Mouse (Mus musculus): ENCODE data around the gene Smu1. TPM values are rescaled to one million over a fixed set of nuclear protein-coding genes. Genes with fewer than 3 reads are reported as not detected.
A peak's percentile ranks its signal among the peaks of the same experiment; 100 is the strongest.

The Smu1 gene
- polyA plus RNA-seq, 1 experiment from 2014 or later: 127 TPM

DNA sequence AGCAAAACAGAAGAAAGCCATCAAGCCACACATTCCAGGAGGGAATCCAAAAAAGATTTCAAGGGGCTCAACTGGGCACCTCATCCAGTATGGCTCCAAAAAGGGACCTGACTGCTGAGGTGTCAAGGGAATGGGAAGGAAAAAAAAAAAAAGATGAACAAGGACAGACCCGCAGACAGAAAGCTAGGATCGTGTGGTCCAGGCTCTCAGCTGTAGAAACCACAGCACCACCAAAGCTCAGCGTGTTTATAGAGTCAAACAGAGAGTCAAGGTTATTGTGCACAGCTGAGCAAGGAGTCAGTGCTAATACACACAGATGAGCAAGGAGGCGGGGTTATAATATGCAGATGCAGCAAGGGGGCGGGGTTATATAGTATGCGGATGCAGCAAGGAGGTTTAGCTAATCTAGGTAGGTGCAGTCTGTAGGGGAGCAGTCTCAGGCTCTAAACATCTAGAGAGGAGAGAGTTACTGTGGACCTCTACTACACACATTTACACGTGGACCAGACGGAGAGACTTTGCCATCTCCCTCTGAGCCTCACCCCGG, 28.0 kb upstream of the Smu1 start:
- no peaks in the 10 kb centered on the region for H3K36me3 ChIP-seq
- no peak overlapping the region for H3K4me3 ChIP-seq (replicated peaks)
- WGBS: 71% methylated on average over 9 of the region's 9 CpGs
- no peak overlapping the region for H3K4me2 ChIP-seq (replicated peaks)
- peaks cover 14% of the 10 kb centered on the region for H3K4me1 ChIP-seq
- no peaks in the 10 kb centered on the region for H3K9me3 ChIP-seq (replicated peaks)
- H3K9ac ChIP-seq: no peak overlapping the region
- no peaks in the 10 kb centered on the region for H3K27me3 ChIP-seq
- H3K27ac ChIP-seq (replicated peaks): no peak overlapping the region
- no peak for ATAC-seq (ENCODE audit: insufficient number of reproducible peaks, low FRiP score, low TSS enrichment, low read depth)

DNA sequence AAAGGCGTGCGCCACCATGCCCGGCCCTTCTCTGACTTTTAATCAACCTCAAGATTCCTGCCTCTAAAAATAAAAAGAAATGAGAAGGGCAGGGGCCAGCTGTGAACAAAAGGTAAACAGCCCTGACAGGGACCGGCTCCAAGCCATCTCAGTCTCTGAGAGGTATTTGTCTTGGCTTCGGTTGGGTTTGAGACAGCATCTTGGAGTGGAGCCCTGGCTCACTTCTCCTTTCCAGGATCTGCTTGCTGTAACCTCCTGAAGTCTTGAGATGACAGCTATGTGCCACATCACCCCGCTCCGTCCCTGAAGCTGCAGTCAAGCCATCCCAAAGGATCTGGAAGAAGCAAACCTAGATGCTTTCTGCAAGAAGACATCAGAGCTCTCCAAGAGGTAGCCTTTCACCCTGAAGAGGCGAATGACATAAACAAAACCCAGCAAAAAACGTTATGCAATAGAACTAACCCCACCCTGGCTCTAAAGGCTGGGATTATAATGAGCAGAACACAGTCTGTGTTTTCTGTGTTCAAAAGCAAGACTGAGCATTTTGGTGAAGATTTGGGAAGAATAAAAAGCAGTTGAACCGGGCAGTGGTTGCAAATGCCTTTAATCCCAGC, 26.9 kb upstream of the Smu1 start:
- Histone ChIP-seq H3K4me3 (replicated peaks) (no peak overlapping the region), H3K9ac (no peak overlapping the region), H3K4me2 (replicated peaks) (no peak overlapping the region), H3K36me3 (no peaks in the 10 kb centered on the region), H3K27me3 (no peaks in the 10 kb centered on the region), H3K27ac (replicated peaks) (no peak overlapping the region), H3K9me3 (replicated peaks) (no peaks in the 10 kb centered on the region), H3K4me1 (peaks cover 14% of the 10 kb centered on the region)
- no peak for ATAC-seq (ENCODE audit: insufficient number of reproducible peaks, low FRiP score, low TSS enrichment, low read depth)
- 69% methylated on average over 10 of the region's 10 CpGs for WGBS

DNA sequence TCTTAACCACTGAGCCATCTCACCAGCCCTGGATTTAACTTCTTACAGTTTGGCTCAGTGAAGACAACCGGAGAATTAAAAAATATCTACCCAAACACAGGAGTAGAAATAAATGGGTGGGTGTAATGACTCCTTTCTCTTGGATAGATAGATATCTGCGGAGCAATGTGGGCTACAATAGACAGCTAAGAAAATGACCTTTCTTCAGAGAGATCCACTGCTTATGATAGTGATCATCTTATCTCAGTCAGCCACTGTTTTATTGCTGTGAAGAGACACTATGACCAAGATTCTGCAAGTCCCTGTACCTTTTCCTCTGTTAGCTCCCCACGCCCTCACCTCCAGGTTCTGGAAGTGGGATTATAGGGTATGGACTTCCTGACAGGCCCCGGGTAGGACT, 25.3 kb upstream of the Smu1 start:
- 89% methylated on average over 4 of the region's 4 CpGs for WGBS
- no peak overlapping the region for H3K4me3 ChIP-seq (replicated peaks)
- H3K4me1 ChIP-seq: peaks cover 18% of the 10 kb centered on the region
- no peak for ATAC-seq (ENCODE audit: insufficient number of reproducible peaks, low FRiP score, low TSS enrichment, low read depth)
- H3K4me2 ChIP-seq (replicated peaks): no peak overlapping the region
- H3K36me3 ChIP-seq: no peaks in the 10 kb centered on the region
- H3K9me3 ChIP-seq (replicated peaks): no peaks in the 10 kb centered on the region
- no peak overlapping the region for H3K9ac ChIP-seq
- H3K27ac ChIP-seq (replicated peaks): no peak overlapping the region
- no peaks in the 10 kb centered on the region for H3K27me3 ChIP-seq

DNA sequence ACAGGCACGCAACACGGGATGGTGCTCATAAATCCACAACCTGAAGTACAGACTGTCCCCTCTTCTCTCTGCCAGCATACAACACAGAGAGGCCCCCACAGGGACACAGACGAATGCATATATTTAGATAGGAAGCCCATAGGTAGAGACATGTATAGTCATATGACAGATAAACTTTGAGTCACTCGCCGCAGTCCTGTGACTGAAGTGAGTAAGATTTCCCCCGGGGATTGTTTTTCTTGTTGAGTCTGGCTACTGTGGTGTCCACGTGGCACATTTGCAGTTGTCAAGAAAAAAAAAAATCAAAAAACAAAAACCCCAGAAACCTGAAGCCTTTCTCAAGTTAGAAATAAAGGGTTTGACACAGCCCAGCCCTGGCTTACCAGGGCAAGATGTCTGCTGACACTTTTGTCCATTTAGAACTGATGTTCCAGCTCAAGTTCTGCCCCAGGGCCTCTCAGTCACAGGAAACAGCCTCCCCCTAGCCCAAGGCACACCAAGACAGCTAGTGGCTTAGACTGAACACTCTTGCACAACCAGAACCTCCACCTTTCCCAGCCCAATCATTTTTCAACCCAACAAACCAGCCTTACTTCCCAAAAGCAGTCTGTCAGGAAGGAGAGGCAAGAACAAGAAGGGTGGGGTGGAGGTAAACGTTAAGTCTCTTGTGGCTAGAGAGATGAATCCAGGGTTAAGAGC, 24.2 kb upstream of the Smu1 start:
- no peak overlapping the region for H3K27ac ChIP-seq (replicated peaks)
- H3K4me2 ChIP-seq (replicated peaks): no peak overlapping the region
- WGBS: 26% methylated on average over 8 of the region's 8 CpGs

DNA sequence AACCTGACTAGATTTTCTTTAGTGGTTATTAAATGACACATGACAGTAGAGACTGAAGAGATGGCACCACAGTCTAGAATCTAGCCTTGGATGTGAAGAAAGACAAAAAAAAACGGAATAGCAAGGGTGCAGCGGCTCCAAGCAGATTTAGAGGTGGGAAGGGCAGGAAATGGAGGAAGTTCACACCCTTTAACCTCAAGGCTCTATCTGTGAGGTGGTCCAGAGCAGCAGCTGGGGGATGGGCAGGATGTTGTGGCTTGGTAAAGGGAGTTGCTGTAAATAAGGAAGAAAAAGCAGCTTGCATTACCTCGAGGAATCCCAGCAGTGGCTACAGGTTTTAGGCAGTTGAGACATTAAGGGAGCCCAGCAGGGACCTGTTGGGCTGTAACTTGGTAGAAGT, 23.4 kb upstream of the Smu1 start:
- Histone ChIP-seq H3K4me1 (peaks cover 18% of the 10 kb centered on the region), H3K27ac (replicated peaks) (no peak overlapping the region), H3K9me3 (replicated peaks) (no peaks in the 10 kb centered on the region), H3K4me2 (replicated peaks) (no peak overlapping the region), H3K9ac (no peak overlapping the region), H3K36me3 (no peaks in the 10 kb centered on the region), H3K4me3 (replicated peaks) (no peak overlapping the region), H3K27me3 (no peaks in the 10 kb centered on the region)
- ATAC-seq (ENCODE audit: insufficient number of reproducible peaks, low FRiP score, low TSS enrichment, low read depth): no peak
- WGBS: 18% methylated on average over 3 of the region's 3 CpGs

More for the DNA sequence above, 24.2 kb upstream of the Smu1 start:
- peaks cover 18% of the 10 kb centered on the region for H3K4me1 ChIP-seq
- no peaks in the 10 kb centered on the region for H3K36me3 ChIP-seq
- no peak for ATAC-seq (ENCODE audit: insufficient number of reproducible peaks, low FRiP score, low TSS enrichment, low read depth)
- H3K9ac ChIP-seq: no peak overlapping the region
- H3K4me3 ChIP-seq (replicated peaks): no peak overlapping the region
- H3K9me3 ChIP-seq (replicated peaks): no peaks in the 10 kb centered on the region
- no peaks in the 10 kb centered on the region for H3K27me3 ChIP-seq

DNA sequence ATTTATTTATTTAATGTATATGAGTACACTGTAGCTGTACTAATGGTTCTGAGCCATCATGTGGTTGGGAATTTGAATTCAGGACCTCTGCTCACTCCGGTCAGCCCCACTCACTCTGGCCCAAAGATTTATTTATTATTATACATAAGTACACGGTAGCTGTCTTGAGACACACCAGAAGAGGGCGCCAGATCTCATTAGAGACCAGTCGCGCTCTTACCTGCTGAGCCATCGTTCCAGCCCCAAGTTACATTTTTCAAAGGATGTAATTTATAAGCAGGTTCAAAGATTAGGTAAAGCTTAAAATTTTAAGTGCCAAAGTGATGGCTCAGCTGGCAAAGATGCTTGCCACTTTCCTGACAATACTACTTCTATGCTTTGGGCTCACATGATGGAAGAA, 20.9 kb upstream of the Smu1 start:
- Histone ChIP-seq H3K4me3 (replicated peaks) (no peak overlapping the region), H3K27ac (replicated peaks) (no peak overlapping the region), H3K9ac (no peak overlapping the region), H3K4me2 (replicated peaks) (no peak overlapping the region), H3K9me3 (replicated peaks) (no peaks in the 10 kb centered on the region), H3K27me3 (no peaks in the 10 kb centered on the region), H3K36me3 (no peaks in the 10 kb centered on the region), H3K4me1 (peaks cover 30% of the 10 kb centered on the region)
- 82% methylated on average over 6 of the region's 6 CpGs for WGBS
- ATAC-seq (ENCODE audit: insufficient number of reproducible peaks, low FRiP score, low TSS enrichment, low read depth): no peak

DNA sequence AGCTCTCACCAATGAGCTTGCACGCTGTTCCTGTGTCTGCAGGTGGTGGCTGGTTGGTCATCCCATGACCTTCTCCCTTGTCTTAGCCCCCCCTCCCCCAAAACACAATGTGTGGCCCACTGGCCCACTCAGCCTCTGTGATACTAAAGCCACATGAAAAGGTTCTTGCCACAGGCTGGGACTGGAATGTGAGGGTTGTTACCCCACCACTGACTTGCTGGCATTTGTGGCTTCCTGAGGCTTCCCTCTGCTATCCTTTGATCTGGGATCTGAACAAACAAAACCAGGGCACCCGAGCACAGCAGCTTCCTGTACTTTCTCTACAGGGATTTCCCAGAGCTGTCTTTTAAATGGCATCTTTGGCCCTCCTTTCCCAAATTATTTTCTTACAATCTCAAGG, 19.4 kb upstream of the Smu1 start:
- no peak for ATAC-seq (ENCODE audit: insufficient number of reproducible peaks, low FRiP score, low TSS enrichment, low read depth)
- H3K36me3 ChIP-seq: no peaks in the 10 kb centered on the region
- no peak overlapping the region for H3K4me3 ChIP-seq (replicated peaks)
- H3K9ac ChIP-seq: no peak overlapping the region
- H3K4me2 ChIP-seq (replicated peaks): no peak overlapping the region
- no peaks in the 10 kb centered on the region for H3K27me3 ChIP-seq
- no peak overlapping the region; the same call in 1 of the 2 replicates for H3K27ac ChIP-seq (replicated peaks)
- H3K4me1 ChIP-seq: peaks cover 34% of the 10 kb centered on the region
- H3K9me3 ChIP-seq (replicated peaks): no peaks in the 10 kb centered on the region
- WGBS: 21% methylated on average over 2 of the region's 2 CpGs

DNA sequence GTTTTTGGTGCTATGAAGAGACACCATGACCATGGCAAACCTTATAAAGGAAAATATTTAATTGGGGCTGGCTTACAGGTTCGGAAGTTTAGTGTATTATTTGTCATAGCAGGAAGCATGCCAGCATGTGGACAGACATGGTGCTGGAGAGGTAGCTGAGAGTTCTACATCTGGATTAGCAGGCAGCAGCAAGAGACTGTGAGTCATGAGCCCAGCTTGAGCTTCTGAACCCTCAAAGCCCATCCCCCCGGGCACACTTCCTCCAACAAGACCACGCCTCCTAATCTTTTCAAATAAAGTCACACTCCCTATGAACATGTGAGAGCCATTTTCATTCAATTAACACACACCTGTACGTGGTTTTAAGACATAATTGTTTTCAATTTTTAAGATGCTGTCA, 18.7 kb upstream of the Smu1 start:
- WGBS: 56% methylated on average over 4 of the region's 4 CpGs
- no peak overlapping the region for H3K27ac ChIP-seq (replicated peaks)
- H3K4me1 ChIP-seq: peaks cover 27% of the 10 kb centered on the region
- no peak overlapping the region for H3K4me2 ChIP-seq (replicated peaks)
- no peaks in the 10 kb centered on the region for H3K9me3 ChIP-seq (replicated peaks)
- ATAC-seq (ENCODE audit: insufficient number of reproducible peaks, low FRiP score, low TSS enrichment, low read depth): no peak
- H3K36me3 ChIP-seq: no peaks in the 10 kb centered on the region
- no peak overlapping the region for H3K4me3 ChIP-seq (replicated peaks)
- H3K27me3 ChIP-seq: no peaks in the 10 kb centered on the region
- H3K9ac ChIP-seq: no peak overlapping the region

DNA sequence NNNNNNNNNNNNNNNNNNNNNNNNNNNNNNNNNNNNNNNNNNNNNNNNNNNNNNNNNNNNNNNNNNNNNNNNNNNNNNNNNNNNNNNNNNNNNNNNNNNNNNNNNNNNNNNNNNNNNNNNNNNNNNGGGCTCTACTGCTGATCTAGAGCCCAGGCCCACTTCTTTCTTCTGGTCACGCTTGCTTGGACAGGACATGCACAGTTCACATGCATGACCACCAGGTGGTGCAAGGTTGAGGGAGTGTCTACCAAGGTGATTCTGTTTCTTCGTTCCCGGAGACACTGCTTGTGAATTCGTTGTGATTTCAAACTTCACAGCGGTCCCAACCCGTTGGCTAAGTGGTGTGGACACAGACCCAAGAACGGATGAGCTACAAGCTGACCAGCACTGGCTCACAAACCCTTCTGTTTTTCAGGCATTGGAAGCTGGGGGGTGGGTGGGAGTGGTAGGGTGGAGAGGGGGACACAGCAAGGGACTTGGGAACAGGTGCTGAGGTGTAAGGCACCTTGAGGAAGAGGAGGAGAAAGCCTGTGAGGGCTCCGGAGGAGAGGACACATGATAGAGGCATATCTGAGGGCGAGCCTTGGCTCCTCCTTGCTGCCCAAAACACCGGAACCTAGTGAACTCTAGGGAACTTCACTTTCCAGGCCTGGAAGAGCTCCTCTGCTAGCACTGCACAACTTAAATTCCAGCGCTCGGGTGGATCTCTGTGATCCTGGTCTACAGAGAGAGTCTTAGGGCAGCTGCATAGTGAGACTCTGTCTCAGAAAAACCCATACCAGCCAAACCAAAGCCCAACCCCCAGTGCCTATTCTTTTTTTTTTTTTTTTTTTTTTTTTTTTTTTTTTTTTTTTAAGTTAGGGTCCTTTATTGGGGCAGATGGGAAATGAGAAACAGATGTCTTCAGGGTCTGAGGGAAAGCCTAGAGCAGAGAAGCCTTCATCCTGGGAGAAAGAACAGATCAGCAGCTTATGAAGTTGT, 16.8 kb upstream of the Smu1 start:
- H3K27ac ChIP-seq (replicated peaks): peak overlapping the region; percentile 87
- H3K36me3 ChIP-seq: no peaks in the 10 kb centered on the region
- ATAC-seq (ENCODE audit: insufficient number of reproducible peaks, low FRiP score, low TSS enrichment, low read depth): peak; percentile 58; the same call in 1 of the 2 replicates
- peaks cover 21% of the 10 kb centered on the region for H3K4me1 ChIP-seq
- no peaks in the 10 kb centered on the region for H3K9me3 ChIP-seq (replicated peaks)
- H3K4me3 ChIP-seq (replicated peaks): 0 out of 2 replicates have a peak overlapping the region, but pooled peaks have one; percentile 2
- no peak overlapping the region for H3K9ac ChIP-seq
- H3K4me2 ChIP-seq (replicated peaks): peak overlapping the region; percentile 28
- no peaks in the 10 kb centered on the region for H3K27me3 ChIP-seq
- WGBS: 11% methylated on average over 12 of the region's 12 CpGs

DNA sequence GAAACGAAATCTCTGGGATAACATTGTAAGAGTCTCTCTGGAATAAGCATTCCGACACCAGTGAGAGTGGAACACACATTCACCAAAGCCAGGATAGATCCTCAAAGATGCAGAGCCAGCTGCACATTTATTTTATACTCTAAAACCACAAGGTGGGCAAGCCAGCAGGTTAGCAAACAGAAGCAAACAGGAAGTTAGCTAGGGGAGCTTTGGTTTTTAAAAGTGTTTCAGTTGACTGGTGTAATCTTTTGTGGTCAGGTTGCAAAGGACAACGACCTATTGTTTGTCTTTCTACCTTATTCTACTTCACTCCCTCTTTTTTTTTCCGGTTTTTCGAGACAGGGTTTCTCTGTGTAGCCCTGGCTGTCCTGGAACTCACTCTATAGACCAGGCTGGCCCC, 2.2 kb upstream of the Smu1 start:
- Histone ChIP-seq H3K36me3 (peaks cover 10% of the 10 kb centered on the region), H3K4me1 (no peaks in the 10 kb centered on the region), H3K9ac (no peak overlapping the region), H3K4me3 (replicated peaks) (no peak overlapping the region), H3K9me3 (replicated peaks) (no peaks in the 10 kb centered on the region), H3K27ac (replicated peaks) (no peak overlapping the region), H3K27me3 (0 out of 2 replicates have a peak, but pooled peaks cover 3% of the 10 kb centered on the region), H3K4me2 (replicated peaks) (no peak overlapping the region)
- 63% methylated on average over 5 of the region's 5 CpGs for whole genome bisulfite sequencing
- no peak for ATAC-seq (ENCODE audit: insufficient number of reproducible peaks, low FRiP score, low TSS enrichment, low read depth)
